Mouse (Mus musculus): Measurements from ENCODE around the gene Stxbp6. TPM values are rescaled to one million over a fixed set of nuclear protein-coding genes. Genes with fewer than 3 reads are reported as not detected.

Stxbp6 gene
- total and polyA plus RNA-seq, 3 experiments = not detected

DNA sequence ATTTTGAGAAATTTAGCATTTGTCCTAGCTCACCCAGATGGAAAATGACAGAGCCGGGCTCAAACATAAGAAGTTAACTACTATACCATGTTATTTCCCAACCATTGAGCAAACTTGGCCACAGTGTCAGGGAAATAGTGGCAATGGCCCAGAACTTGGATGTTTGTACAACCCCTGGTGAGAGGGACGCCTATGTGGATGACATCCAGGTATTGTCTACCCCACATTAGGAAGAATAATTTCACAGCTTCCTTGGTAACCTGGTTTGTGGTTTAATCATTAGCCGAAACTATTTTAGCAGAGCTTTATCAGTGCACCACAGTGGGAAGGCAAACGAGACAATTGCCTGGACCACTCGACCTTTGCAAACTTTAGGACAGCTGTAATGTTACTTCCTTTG lies 215.1 kb downstream of the Stxbp6 start:
- H3K27me3 ChIP-seq (replicated peaks) = no peaks in the 10 kb centered on the region
- no peak overlapping the region for H3K4me2 ChIP-seq (ENCODE audit: insufficient read depth, low read depth, poor library complexity, severe bottlenecking)
- no peak overlapping the region for H3K4me3 ChIP-seq (replicated peaks in 1 of 3; ENCODE audit: low read depth in 2 of 3, low read length in 2 of 3, poor library complexity in 1 of 3)
- H3K4me1 ChIP-seq (ENCODE audit: control insufficient read depth in 1 of 2, insufficient read depth in 2 of 2) = no peaks in the 10 kb centered on the region
- no peaks in the 10 kb centered on the region for H3K79me2 ChIP-seq (replicated peaks; ENCODE audit: control insufficient read depth, extremely low read depth, insufficient read depth, poor library complexity, severe bottlenecking)
- H3K36me3 ChIP-seq (replicated peaks in 1 of 2; ENCODE audit: control insufficient read depth in 1 of 2, insufficient read depth in 1 of 2, low read length in 1 of 2) = no peaks in the 10 kb centered on the region
- no peak for DNase-seq (ENCODE audit: extremely low read depth)
- no peak overlapping the region for H3K27ac ChIP-seq (ENCODE audit: insufficient read depth, low read depth)
- dilution Hi-C loops (cut with MboI; ENCODE audit: extremely low pct_ligation_motif_present, extremely low pct_unique_long_range_greater_than_20kb, low sequenced_read_pairs) = no loop called here
- peaks cover 62% of the 10 kb centered on the region for H3K9me3 ChIP-seq (replicated peaks; ENCODE audit: low read length)
- H3K9ac ChIP-seq (ENCODE audit: insufficient read depth, low read depth) = no peak overlapping the region
- no peak for TF ChIP-seq JUND (conservative IDR thresholded peaks at IDR 0.05; ENCODE audit: low read depth, low read length)
- TF ChIP-seq MEF2A (IDR thresholded peaks at IDR 0.05; ENCODE audit: borderline replicate concordance, low read depth, low read length) = no peak
- TF ChIP-seq GABPA (IDR thresholded peaks at IDR 0.05; ENCODE audit: insufficient replicate concordance, low read depth, low read length) = no peak
- no peak for TF ChIP-seq ETS1 (conservative IDR thresholded peaks at IDR 0.05; ENCODE audit: low read depth, low read length)
- in situ Hi-C loops (cut with MboI; ENCODE audit: low pct_ligation_motif_present, low pct_unique_long_range_greater_than_20kb, low sequenced_read_pairs) = no loop called here

DNA sequence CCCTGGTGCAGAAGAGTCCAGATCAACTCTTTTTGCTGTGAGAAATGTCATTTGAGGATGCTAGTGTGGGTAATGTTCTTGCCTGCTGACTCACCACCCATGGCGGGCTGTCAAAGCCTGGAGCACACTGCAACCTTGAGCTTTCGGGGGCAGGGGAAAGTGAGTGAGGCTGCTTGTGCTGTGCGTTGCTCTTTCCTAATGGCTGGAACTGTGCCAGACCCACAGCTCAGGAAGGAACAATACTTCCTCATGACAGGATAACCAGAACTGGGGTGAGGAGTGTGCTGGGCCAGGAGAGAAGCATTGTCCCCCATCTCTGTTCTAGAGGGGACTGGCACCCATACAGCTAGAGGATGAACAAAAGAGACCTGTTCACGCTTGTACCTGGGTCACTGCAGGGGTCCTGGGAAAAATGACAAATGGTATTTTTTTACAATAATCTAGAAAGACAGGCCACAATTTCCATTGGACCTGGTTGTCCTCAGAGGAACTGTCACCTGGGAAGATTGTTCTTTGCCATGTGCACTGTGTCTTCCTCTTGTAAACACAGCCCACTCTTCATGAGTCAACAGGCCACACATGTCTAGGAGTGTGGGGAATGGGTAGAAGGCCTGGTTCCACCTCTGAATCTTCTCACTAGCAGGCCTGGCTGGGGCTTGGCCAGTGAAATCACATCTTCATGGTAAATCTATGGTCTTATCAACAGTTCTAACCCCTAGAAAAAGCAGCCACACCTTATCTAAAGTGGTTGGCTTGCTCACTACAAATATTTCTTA lies 216.2 kb downstream of the Stxbp6 start:
- no peak overlapping the region for H3K4me2 ChIP-seq (ENCODE audit: insufficient read depth, low read depth, poor library complexity, severe bottlenecking)
- in situ Hi-C loops (cut with MboI; ENCODE audit: low pct_ligation_motif_present, low pct_unique_long_range_greater_than_20kb, low sequenced_read_pairs) (no loop called here), dilution Hi-C loops (cut with MboI; ENCODE audit: extremely low pct_ligation_motif_present, extremely low pct_unique_long_range_greater_than_20kb, low sequenced_read_pairs) (no loop called here)
- H3K9ac ChIP-seq (ENCODE audit: insufficient read depth, low read depth) = no peak overlapping the region
- H3K4me3 ChIP-seq (replicated peaks in 1 of 3; ENCODE audit: low read depth in 2 of 3, low read length in 2 of 3, poor library complexity in 1 of 3) = no peak overlapping the region
- no peaks in the 10 kb centered on the region for H3K79me2 ChIP-seq (replicated peaks; ENCODE audit: control insufficient read depth, extremely low read depth, insufficient read depth, poor library complexity, severe bottlenecking)
- peaks cover 56% of the 10 kb centered on the region for H3K9me3 ChIP-seq (replicated peaks; ENCODE audit: low read length)
- DNase-seq (ENCODE audit: extremely low read depth) = no peak
- H3K4me1 ChIP-seq (ENCODE audit: control insufficient read depth in 1 of 2, insufficient read depth in 2 of 2) = no peaks in the 10 kb centered on the region
- H3K36me3 ChIP-seq (replicated peaks in 1 of 2; ENCODE audit: control insufficient read depth in 1 of 2, insufficient read depth in 1 of 2, low read length in 1 of 2) = no peaks in the 10 kb centered on the region
- H3K27me3 ChIP-seq (replicated peaks) = no peaks in the 10 kb centered on the region
- TF ChIP-seq IRF4 (IDR thresholded peaks at IDR 0.05; ENCODE audit: low read depth, low read length) (no peak), ZKSCAN1 (IDR thresholded peaks at IDR 0.05; ENCODE audit: borderline replicate concordance, low read depth, low read length) (no peak), ETS1 (conservative IDR thresholded peaks at IDR 0.05; ENCODE audit: low read depth, low read length) (no peak), NELFE (IDR thresholded peaks at IDR 0.05; ENCODE audit: low read depth, low read length) (no peak), MAX (IDR thresholded peaks at IDR 0.05; ENCODE audit: low read length) (no peak), TCF12 (IDR thresholded peaks at IDR 0.05; ENCODE audit: low read depth, low read length) (no peak), RCOR1 (conservative IDR thresholded peaks at IDR 0.05; ENCODE audit: low read depth, low read length) (no peak), CHD2 (IDR thresholded peaks at IDR 0.05; ENCODE audit: low read length) (no peak)
- no peak overlapping the region for H3K27ac ChIP-seq (ENCODE audit: insufficient read depth, low read depth)

GRCm38 (mm10) chr12:44852024-44852423 lies 222.5 kb downstream of the Stxbp6 start:
- dilution Hi-C loops (cut with MboI; ENCODE audit: extremely low pct_ligation_motif_present, extremely low pct_unique_long_range_greater_than_20kb, low sequenced_read_pairs) = no loop called here

More at GRCm38 (mm10) chr12:44852024-44852423, 222.5 kb downstream of the Stxbp6 start:
- no peak for DNase-seq (ENCODE audit: extremely low read depth)
- Histone ChIP-seq H3K4me1 (ENCODE audit: control insufficient read depth in 1 of 2, insufficient read depth in 2 of 2) (no peaks in the 10 kb centered on the region), H3K27me3 (replicated peaks) (no peaks in the 10 kb centered on the region), H3K27ac (ENCODE audit: insufficient read depth, low read depth) (no peak overlapping the region), H3K79me2 (replicated peaks; ENCODE audit: control insufficient read depth, extremely low read depth, insufficient read depth, poor library complexity, severe bottlenecking) (no peaks in the 10 kb centered on the region), H3K36me3 (replicated peaks in 1 of 2; ENCODE audit: control insufficient read depth in 1 of 2, insufficient read depth in 1 of 2, low read length in 1 of 2) (no peaks in the 10 kb centered on the region), H3K4me2 (ENCODE audit: insufficient read depth, low read depth, poor library complexity, severe bottlenecking) (no peak overlapping the region), H3K9ac (ENCODE audit: insufficient read depth, low read depth) (no peak overlapping the region), H3K9me3 (replicated peaks; ENCODE audit: low read length) (peaks cover 54% of the 10 kb centered on the region), H3K4me3 (replicated peaks in 1 of 3; ENCODE audit: low read depth in 2 of 3, low read length in 2 of 3, poor library complexity in 1 of 3) (no peak overlapping the region)
- in situ Hi-C loops (cut with MboI; ENCODE audit: low pct_ligation_motif_present, low pct_unique_long_range_greater_than_20kb, low sequenced_read_pairs) = no loop called here
- TF ChIP-seq POLR2AphosphoS2 (IDR thresholded peaks at IDR 0.05; ENCODE audit: low read depth, low read length) = no peak
- TF ChIP-seq MAZ (IDR thresholded peaks at IDR 0.05; ENCODE audit: low read depth, low read length) = no peak
- TF ChIP-seq HCFC1 (IDR thresholded peaks at IDR 0.05; ENCODE audit: low read depth, low read length) = no peak

All from CH12.LX (cell line).